17 mouse cellular contexts compared by ENCODE assay signal in the genomic region with DNA sequence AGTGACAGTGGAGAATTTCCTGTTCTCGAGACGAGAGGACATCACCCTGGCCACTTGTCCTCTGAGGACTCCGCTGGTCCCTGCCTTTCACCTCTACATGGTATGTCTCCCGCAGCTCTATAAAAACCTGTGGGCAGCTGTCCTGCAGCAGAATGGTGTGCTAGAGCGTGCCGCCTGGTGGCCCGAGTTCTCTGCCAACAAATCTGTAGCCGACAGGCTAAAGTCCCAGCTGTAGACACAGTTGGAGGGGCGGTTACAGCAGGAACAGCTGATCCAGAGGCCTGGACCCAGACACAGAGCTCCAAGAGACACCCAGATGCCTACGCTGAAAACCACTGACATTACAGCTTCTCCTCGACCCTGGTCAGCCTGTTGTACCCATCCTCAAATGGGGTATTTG. TPM values are rescaled to one million over a fixed set of nuclear protein-coding genes. Genes with fewer than 3 reads are reported as not detected.
DNase-seq lines count a peak whose midpoint lies in the region; ATAC-seq and TF ChIP-seq lines count a peak whose summit lies in the region.
"Had no signal": no experiment of that assay in that cellular context is flagged by ENCODE, and none has a peak within 500 bp of the region (broad histone marks: within the 10 kb centered on the region; RNA-seq: fewer than 3 reads in every experiment).

No protein-coding gene starts in this region.

- no peak overlapping the region for H3K9ac ChIP-seq in midbrain, postnatal 0 days (replicated peaks; ENCODE audit: low read length, poor library complexity, severe bottlenecking)
- no peak overlapping the region for H3K9ac ChIP-seq in liver, postnatal 0 days (replicated peaks)
- H3K9ac ChIP-seq: embryonic facial prominence, embryonic 12.5 days; limb, embryonic 12.5 days; liver, embryonic 15.5 days had no signal

- peaks cover 5% of the 10 kb centered on the region; the same call in 1 of the 2 replicates for H3K4me1 ChIP-seq in midbrain, postnatal 0 days (ENCODE audit: insufficient read depth, low read length)
- H3K4me1 ChIP-seq in midbrain, embryonic 10.5 days: peaks cover 33% of the 10 kb centered on the region
- no peaks in the 10 kb centered on the region; the same call in 1 of the 2 replicates for H3K4me1 ChIP-seq in liver, postnatal 0 days (ENCODE audit: insufficient read depth)
- H3K4me1 ChIP-seq: liver, embryonic 15.5 days had no signal

- no peak for TF ChIP-seq CTCF in midbrain, postnatal 0 days (IDR thresholded peaks at IDR 0.05)
- no peak for TF ChIP-seq CTCF in liver, postnatal 0 days (IDR thresholded peaks at IDR 0.05; ENCODE audit: low read depth)

- H3K27ac ChIP-seq in midbrain, postnatal 0 days (ENCODE audit: low read depth, low read length): no peak overlapping the region
- no peak overlapping the region for H3K27ac ChIP-seq in midbrain, embryonic 10.5 days (replicated peaks)
- no peak overlapping the region for H3K27ac ChIP-seq in liver, postnatal 0 days (ENCODE audit: low read depth)
- H3K27ac ChIP-seq: embryonic facial prominence, embryonic 12.5 days; limb, embryonic 12.5 days; liver, embryonic 15.5 days had no signal

- 0 out of 2 replicates have a peak, but pooled peaks cover 4% of the 10 kb centered on the region for H3K36me3 ChIP-seq in midbrain, postnatal 0 days (ENCODE audit: insufficient read depth, low read length)
- H3K36me3 ChIP-seq in midbrain, embryonic 10.5 days: no peaks in the 10 kb centered on the region
- no peaks in the 10 kb centered on the region for H3K36me3 ChIP-seq in liver, postnatal 0 days (replicated peaks; ENCODE audit: insufficient read depth, low read length)
- H3K36me3 ChIP-seq: embryonic facial prominence, embryonic 12.5 days; liver, embryonic 15.5 days had no signal

- H3K27me3 ChIP-seq in midbrain, postnatal 0 days (ENCODE audit: insufficient read depth, low read length): no peaks in the 10 kb centered on the region
- H3K27me3 ChIP-seq in midbrain, embryonic 10.5 days (ENCODE audit: low read depth, poor library complexity, severe bottlenecking): no peaks in the 10 kb centered on the region
- H3K27me3 ChIP-seq in liver, postnatal 0 days (ENCODE audit: insufficient read depth, low read length): no peaks in the 10 kb centered on the region
- H3K27me3 ChIP-seq: embryonic facial prominence, embryonic 12.5 days; limb, embryonic 12.5 days; liver, embryonic 15.5 days had no signal

- DNase-seq in gastrocnemius, postnatal 14 days: peak; percentile 55
- no peak for DNase-seq in gastrocnemius, postnatal 36 days
- DNase-seq in kidney, postnatal 10 days: peak; percentile 64
- no peak for DNase-seq in kidney, adult 11 months
- DNase-seq in midbrain, postnatal 0 days (ENCODE audit: low spot score): peak; percentile 53
- no peak for DNase-seq in midbrain, embryonic 10.5 days (ENCODE audit: low spot score)
- DNase-seq in liver, postnatal 0 days: no peak
- DNase-seq: adrenal gland, adult 8-10 months; B cell, adult 2 months; cerebellum, adult 18-20 months; midbrain, embryonic 14.5 days; thymus, postnatal 4 days had no signal

- H3K9me3 ChIP-seq in midbrain, postnatal 0 days (ENCODE audit: low read length): no peaks in the 10 kb centered on the region
- H3K9me3 ChIP-seq in midbrain, embryonic 10.5 days (replicated peaks): no peaks in the 10 kb centered on the region
- H3K9me3 ChIP-seq in liver, postnatal 0 days (ENCODE audit: low read length): no peaks in the 10 kb centered on the region
- H3K9me3 ChIP-seq: embryonic facial prominence, embryonic 12.5 days; limb, embryonic 12.5 days; liver, embryonic 15.5 days had no signal

- H3K4me3 ChIP-seq in midbrain, postnatal 0 days (ENCODE audit: low read depth, low read length): no peak overlapping the region
- no peak overlapping the region for H3K4me3 ChIP-seq in midbrain, embryonic 10.5 days
- no peak overlapping the region for H3K4me3 ChIP-seq in liver, postnatal 0 days (ENCODE audit: low read depth, low read length)
- H3K4me3 ChIP-seq: embryonic facial prominence, embryonic 12.5 days; limb, embryonic 12.5 days; liver, embryonic 15.5 days had no signal

- intact Hi-C loops in gastrocnemius, postnatal 14 days (cut with DNase I; ENCODE audit: low total_unique reads): no loop called here
- intact Hi-C loops in gastrocnemius, postnatal 36 days (cut with DNase I): no loop called here

- ATAC-seq in midbrain, postnatal 0 days (ENCODE audit: low FRiP score): no peak
- no peak for ATAC-seq in liver, postnatal 0 days
- ATAC-seq: forebrain, embryonic 16.5 days had no signal

- H3K4me2 ChIP-seq in midbrain, postnatal 0 days (ENCODE audit: low read depth, low read length, poor library complexity, severe bottlenecking): no peak overlapping the region
- no peak overlapping the region for H3K4me2 ChIP-seq in liver, postnatal 0 days (ENCODE audit: low read depth, low read length)
- H3K4me2 ChIP-seq: embryonic facial prominence, embryonic 12.5 days; heart, embryonic 11.5 days; limb, embryonic 12.5 days; liver, embryonic 15.5 days had no signal

- 81% methylated on average over 11 of the region's 11 CpGs for WGBS in midbrain, postnatal 0 days
- 90% methylated on average over 11 of the region's 11 CpGs for WGBS in midbrain, embryonic 10.5 days
- 82% methylated on average over 11 of the region's 11 CpGs for WGBS in liver, postnatal 0 days (ENCODE audit: insufficient replicate concordance)

- TF ChIP-seq EP300 in liver, postnatal 0 days (IDR thresholded peaks at IDR 0.05; ENCODE audit: low read depth): no peak

RNA-seq across cellular contexts. Expression of a gene that starts 29.1 kb away (rescaled TPM):
- 10 to 100 TPM; 12.0 to 12.9 TPM for total RNA-seq in gastrocnemius, postnatal 14 days (2021)
- total RNA-seq in gastrocnemius, postnatal 36 days (2021): 10 to 100 TPM; 16.5 to 17.8 TPM
- total RNA-seq in midbrain, postnatal 0 days (2014; rRNA removed): 27.5 and 29.5 TPM in 2 replicates
- 13.5 and 15.6 TPM in 2 replicates for polyA plus RNA-seq in midbrain, postnatal 0 days (2015; fragmentation: Nextera tagmentation; extraction: Ambion mirVana)
- 10.2 and 16.1 TPM in 2 replicates for polyA plus RNA-seq in midbrain, embryonic 10.5 days (2016; fragmentation: Nextera tagmentation; extraction: Ambion mirVana)
- 4.0 and 4.3 TPM in 2 replicates for polyA plus RNA-seq in liver, postnatal 0 days (2015; fragmentation: Nextera tagmentation; extraction: Ambion mirVana)

RNA-seq across cellular contexts. Expression of a gene that starts 37.0 kb away (rescaled TPM):
- total RNA-seq in gastrocnemius, postnatal 14 days (2021): 1 to 10 TPM; 1.5 to 1.8 TPM
- 1 to 10 TPM; 1.4 to 1.5 TPM for total RNA-seq in gastrocnemius, postnatal 36 days (2021)
- 5.8 and 11.3 TPM in 2 replicates for total RNA-seq in midbrain, postnatal 0 days (2014; rRNA removed)
- polyA plus RNA-seq in midbrain, postnatal 0 days (2015; fragmentation: Nextera tagmentation; extraction: Ambion mirVana): 3.4 and 4.9 TPM in 2 replicates
- 8.7 and 9.1 TPM in 2 replicates for polyA plus RNA-seq in midbrain, embryonic 10.5 days (2016; fragmentation: Nextera tagmentation; extraction: Ambion mirVana)
- polyA plus RNA-seq in liver, postnatal 0 days (2015; fragmentation: Nextera tagmentation; extraction: Ambion mirVana): 1.5 and 1.7 TPM in 2 replicates

Comparison
In these comparisons a context has a peak if more than half of its experiments do, and no peak if none do; other contexts are left out.
1. DNase-seq: peak in gastrocnemius, postnatal 14 days (single experiment), kidney, postnatal 10 days (single experiment) and midbrain, postnatal 0 days (single experiment); none in gastrocnemius, postnatal 36 days (0 of 2), kidney, adult 11 months (single experiment), midbrain, embryonic 10.5 days (single experiment) and liver, postnatal 0 days (single experiment).